ENCODE assay signal across 8 mouse cellular contexts in genomic region chr2:30658844-30659555, GRCm38 (mm10).
DNase-seq lines count a peak whose midpoint lies in the region; ATAC-seq and TF ChIP-seq lines count a peak whose summit lies in the region.

No protein-coding gene starts in this region.

- H3K4me1 ChIP-seq in E14TG2a.4 (replicated peaks; ENCODE audit: low read depth, low read length): peaks cover 55% of the 10 kb centered on the region
- H3K4me1 ChIP-seq in brown adipose tissue, adult 24 weeks (ENCODE audit: control insufficient read depth, insufficient read depth, insufficient read length, low read length): peaks cover 15% of the 10 kb centered on the region
- H3K4me1 ChIP-seq in forebrain, embryonic 15.5 days: peaks cover 67% of the 10 kb centered on the region
- H3K4me1 ChIP-seq in neural tube, embryonic 15.5 days: peaks cover 81% of the 10 kb centered on the region

- WGBS in forebrain, embryonic 15.5 days: under 1% methylated on average over 16 of the region's 16 CpGs
- 3% methylated on average over 16 of the region's 16 CpGs for WGBS in neural tube, embryonic 15.5 days

- H3K27me3 ChIP-seq in E14TG2a.4 (ENCODE audit: insufficient read depth, low read length): peaks cover 66% of the 10 kb centered on the region
- H3K27me3 ChIP-seq in forebrain, embryonic 15.5 days: no peaks in the 10 kb centered on the region
- H3K27me3 ChIP-seq in neural tube, embryonic 15.5 days (replicated peaks): no peaks in the 10 kb centered on the region

- ATAC-seq in forebrain, embryonic 15.5 days (replicated peaks): peak; percentile 65
- peak; percentile 59 for ATAC-seq in neural tube, embryonic 15.5 days (ENCODE audit: low FRiP score)

- H3K9me3 ChIP-seq in E14TG2a.4 (ENCODE audit: low read length): peaks cover 3% of the 10 kb centered on the region; the same call in 1 of the 2 replicates
- H3K9me3 ChIP-seq in forebrain, embryonic 15.5 days: no peaks in the 10 kb centered on the region
- no peaks in the 10 kb centered on the region for H3K9me3 ChIP-seq in neural tube, embryonic 15.5 days (replicated peaks)

- no peak for TF ChIP-seq CTCF in E14TG2a.4 (conservative IDR thresholded peaks at IDR 0.05; ENCODE audit: low read length)

- intact Hi-C loops in heart, postnatal 14 days (cut with DNase I): loop anchor here (2.0 to 5.0 kb wide), 2 partner anchors 50 to 133 kb away; no protein-coding TSS in a partner anchor

- peak overlapping the region; percentile 51 for H3K9ac ChIP-seq in forebrain, embryonic 15.5 days (replicated peaks)
- H3K9ac ChIP-seq in neural tube, embryonic 15.5 days (replicated peaks): peak overlapping the region; percentile 40

- peak overlapping the region; percentile 40 for H3K4me2 ChIP-seq in forebrain, embryonic 15.5 days (replicated peaks)
- peak overlapping the region; percentile 61 for H3K4me2 ChIP-seq in neural tube, embryonic 15.5 days

- H3K27ac ChIP-seq in brown adipose tissue, adult 24 weeks (replicated peaks; ENCODE audit: low read depth, low read length): peak overlapping the region; percentile 85
- H3K27ac ChIP-seq in forebrain, embryonic 15.5 days (replicated peaks): peak overlapping the region; percentile 98
- peak overlapping the region; percentile 98 for H3K27ac ChIP-seq in neural tube, embryonic 15.5 days (replicated peaks)

- H3K4me3 ChIP-seq in E14TG2a.4 (replicated peaks; ENCODE audit: low read length): peak overlapping the region; percentile 80
- H3K4me3 ChIP-seq in brown adipose tissue, adult 24 weeks (ENCODE audit: insufficient read depth, low read depth, low read length): peak overlapping the region; percentile 50
- H3K4me3 ChIP-seq in forebrain, embryonic 15.5 days: peak overlapping the region; percentile 6
- peak overlapping the region; percentile 8; the same call in 1 of the 2 replicates for H3K4me3 ChIP-seq in neural tube, embryonic 15.5 days (replicated peaks)

- no peaks in the 10 kb centered on the region for H3K36me3 ChIP-seq in E14TG2a.4 (ENCODE audit: insufficient read depth, low read length)
- no peaks in the 10 kb centered on the region for H3K36me3 ChIP-seq in forebrain, embryonic 15.5 days
- H3K36me3 ChIP-seq in neural tube, embryonic 15.5 days: no peaks in the 10 kb centered on the region

- peak; percentile 86 to 91 for DNase-seq in heart, postnatal 14 days
- DNase-seq in kidney, postnatal 36 days: peak; percentile 80 to 85
- DNase-seq in lung, adult 18-20 months: peak; percentile 67 to 68
- DNase-seq in thymus, postnatal 4 days: peak; percentile 59

Comparison
In these comparisons a context has a peak if more than half of its experiments do, and no peak if none do; other contexts are left out.
1. Peak in every context shown above with its lines: DNase-seq, ATAC-seq, H3K4me3 ChIP-seq and H3K27ac ChIP-seq.
2. H3K4me3 ChIP-seq: peak in every context shown above with its lines; median percentile 80 in E14TG2a.4; 50 in brown adipose tissue, adult 24 weeks; 8 in neural tube, embryonic 15.5 days; 6 in forebrain, embryonic 15.5 days.